Mouse (Mus musculus): ENCODE results near the gene Speg.

DNA sequence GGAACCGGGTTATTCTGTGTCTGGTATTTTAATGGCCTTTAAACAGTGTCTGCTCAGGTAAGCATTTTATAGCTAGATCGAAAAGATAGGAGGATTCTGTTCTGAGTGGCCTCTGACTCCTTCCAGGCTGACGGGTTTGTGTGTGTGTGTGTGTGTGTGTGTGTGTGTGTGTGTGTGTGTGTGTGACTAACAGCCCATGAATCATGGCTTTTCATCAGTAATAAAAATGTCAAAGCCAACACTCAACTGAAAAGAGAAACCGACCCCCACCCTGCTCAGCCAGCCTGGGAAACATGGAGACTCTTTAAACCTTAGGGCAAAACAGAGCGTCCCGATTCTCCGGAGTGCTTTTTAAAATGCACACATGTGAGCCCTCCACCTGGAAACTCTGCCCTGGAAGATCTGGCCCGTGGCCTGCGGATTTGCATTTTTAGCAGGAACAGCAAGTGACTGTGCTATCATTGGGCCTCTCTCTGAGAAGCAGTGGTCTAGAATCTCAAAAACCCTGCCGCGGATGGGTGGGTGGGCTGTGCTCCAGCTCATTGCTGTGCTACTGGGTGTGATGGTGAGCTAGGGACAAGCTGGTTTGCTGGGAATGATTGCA, 36.9 kb upstream of the Speg start:
- no peak for TF ChIP-seq CTCF (conservative IDR thresholded peaks at IDR 0.05; ENCODE audit: insufficient read depth, insufficient read length, low read depth, low read length)
- no peak for TF ChIP-seq POLR2A (IDR thresholded peaks at IDR 0.05; ENCODE audit: low read depth, low read length)
